Mouse (Mus musculus) liver, adult 2 months (tissue): ENCODE data around the gene Ptger1.

ENCODE experiments used
- CTCF ChIP-seq: fragments of 200-500 bp; IDR thresholded peaks from 2 replicates; pipeline ENCODE4 v1.5.1; 2011; ENCODE audit warnings: low read depth, low read length, control low read depth
- POLR2A ChIP-seq: fragments of 200-500 bp; IDR thresholded peaks from 2 replicates; pipeline ENCODE4 v1.6.1; 2011; ENCODE audit warnings: low read length, control low read depth; ENCODE audit not compliant: insufficient read depth; ENCODE audit errors: extremely low read depth

- TF ChIP-seq CTCF = no peak
- no peak for TF ChIP-seq POLR2A
These were observed 13.4 kb downstream of the Ptger1 start for GRCm38 (mm10) chr8:83679866-83680265.
